Mouse (Mus musculus): ENCODE measurements around the gene Mapkbp1.

Gene Mapkbp1

GRCm38 (mm10) chr2:120055923-120056322 is 83.4 kb downstream of the Mapkbp1 start:
- no peak for DNase-seq

DNA sequence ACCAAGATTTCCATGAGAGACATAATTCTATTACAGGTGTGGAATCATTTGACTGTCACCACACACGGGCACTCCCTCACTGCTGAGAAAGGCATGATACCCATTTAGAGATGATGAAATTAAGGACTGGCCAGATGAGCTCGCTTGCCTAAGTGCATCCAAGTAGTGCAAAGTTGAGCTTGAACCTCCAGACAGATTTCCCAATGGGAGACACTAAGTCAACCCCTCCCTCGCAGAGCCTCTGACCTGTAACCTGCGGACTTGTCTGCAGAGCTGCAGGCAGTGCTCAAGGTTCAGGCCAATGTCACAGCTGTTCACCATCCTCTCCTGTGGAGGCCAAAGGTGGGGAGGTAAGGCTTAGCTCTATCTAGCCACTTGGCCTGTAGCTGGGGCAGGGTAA is 86.3 kb downstream of the Mapkbp1 start:
- DNase-seq: no peak

GRCm38 (mm10) chr2:120059466-120059865 is 87.0 kb downstream of the Mapkbp1 start:
- no peak for DNase-seq

DNA sequence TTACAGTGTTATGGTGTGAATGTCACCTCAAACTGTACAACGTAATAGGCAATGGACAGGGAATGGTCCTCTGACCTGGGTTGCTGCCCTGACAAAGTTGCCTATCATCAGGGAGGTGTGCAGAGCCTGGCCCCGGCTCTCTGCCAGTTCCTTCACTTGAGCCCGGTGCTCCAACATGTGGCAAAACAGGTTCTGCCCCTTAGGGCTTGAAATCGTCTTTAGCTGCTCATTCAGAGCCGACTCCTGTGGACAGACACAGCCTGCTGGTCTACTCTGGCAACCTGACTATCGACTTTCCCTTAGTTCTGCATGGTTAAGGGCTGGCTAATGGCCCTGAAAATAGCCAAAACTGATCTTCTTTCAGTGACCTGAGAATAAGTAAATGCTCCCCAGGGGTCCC is 87.7 kb downstream of the Mapkbp1 start:
- DNase-seq: no peak

- no peak for DNase-seq
Measured at GRCm38 (mm10) chr2:120060651-120061050, 88.2 kb downstream of the Mapkbp1 start.

- DNase-seq: no peak
Measured at GRCm38 (mm10) chr2:120062248-120062647, 89.7 kb downstream of the Mapkbp1 start.

DNA sequence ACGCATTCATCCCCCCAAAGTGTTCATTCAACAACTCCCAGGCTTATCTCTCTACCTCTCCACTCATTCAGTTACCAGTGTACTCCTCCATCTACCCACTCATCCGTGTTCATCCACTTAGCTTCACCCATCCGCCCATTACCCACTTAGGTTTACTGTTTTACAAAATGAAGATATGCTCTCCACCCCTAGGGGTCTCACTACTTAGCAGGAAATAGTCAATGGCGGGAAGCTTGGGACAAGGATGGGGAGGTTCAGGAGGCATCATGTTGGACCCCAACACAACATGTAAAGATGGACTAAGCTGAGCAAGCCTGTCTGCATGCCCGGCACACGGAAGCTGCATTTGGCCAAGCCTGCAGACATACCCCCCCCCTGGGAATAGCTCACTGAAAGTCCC is 92.1 kb downstream of the Mapkbp1 start:
- DNase-seq: no peak

- no peak for DNase-seq
Measured at GRCm38 (mm10) chr2:120065243-120065642, 92.7 kb downstream of the Mapkbp1 start.

GRCm38 (mm10) chr2:120066224-120066623 is 93.7 kb downstream of the Mapkbp1 start:
- DNase-seq: no peak

DNA sequence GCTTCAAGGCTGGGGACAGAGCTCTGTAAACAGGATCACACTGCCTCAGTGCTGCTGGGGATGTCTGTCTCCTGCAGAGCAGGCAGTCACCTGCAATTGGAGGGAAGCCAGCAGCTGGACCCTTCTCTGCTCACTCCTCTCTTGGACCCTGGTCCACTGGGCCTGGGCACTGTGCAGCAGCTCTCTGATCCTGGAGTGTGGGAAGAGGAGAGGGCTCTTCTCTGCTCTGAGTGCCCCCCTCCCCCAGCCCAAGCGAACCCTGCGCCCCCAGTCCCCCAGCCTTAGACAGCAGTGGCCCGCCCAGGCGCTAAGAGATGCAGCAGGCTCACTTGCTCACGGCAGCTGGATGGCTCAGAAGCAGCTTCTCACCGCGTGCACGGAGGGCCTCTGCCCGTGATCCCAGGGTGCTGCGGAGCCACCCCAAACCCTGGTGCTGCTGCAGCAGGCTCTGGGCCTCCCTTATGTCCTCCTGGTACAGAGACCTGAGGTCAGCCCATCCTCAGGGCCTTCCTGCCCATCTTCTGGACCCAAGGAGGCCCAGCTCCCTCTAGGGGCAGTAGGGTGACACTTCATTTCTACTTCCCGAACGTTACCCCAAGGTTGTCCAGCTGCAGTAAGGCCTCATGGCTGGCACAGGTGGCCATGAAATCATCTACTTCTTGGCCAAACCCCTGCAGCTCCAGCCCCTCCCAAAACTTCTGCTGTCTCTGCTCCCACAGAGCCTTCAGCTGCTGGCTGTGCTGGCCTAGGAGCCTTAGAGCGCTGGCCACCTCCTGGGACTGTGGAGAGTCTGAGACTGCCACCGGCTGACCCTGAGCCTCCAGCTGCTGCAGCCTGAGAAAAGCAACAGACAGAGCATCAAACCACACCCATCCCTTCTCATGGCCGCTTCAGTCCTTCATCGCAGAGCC is 96.3 kb downstream of the Mapkbp1 start:
- DNase-seq: peak; percentile 38

DNA sequence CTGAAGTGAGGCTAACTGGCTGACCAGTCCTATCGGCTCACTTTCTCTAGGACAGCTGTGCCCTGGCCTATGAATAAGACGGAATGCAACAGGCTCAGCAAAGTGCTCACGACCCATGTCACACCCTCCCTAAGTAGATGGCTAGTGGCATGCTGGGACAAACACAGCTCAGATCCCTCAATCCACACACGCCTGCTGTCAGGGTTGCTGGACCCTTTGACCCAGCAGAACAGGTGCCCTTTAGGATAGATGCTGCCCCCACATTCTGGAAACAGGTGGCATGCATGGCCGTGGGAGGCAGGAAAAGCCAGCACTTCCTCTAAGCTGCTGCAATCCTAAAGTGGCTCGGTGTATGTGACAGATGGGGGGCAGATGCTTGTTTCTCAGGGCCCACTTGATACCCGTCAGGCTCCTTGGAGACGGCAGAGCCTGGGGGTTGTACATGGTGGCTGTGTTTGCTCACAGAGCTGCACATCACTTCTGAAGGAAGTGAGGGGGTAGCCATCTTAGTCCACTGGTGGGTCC is 97.0 kb downstream of the Mapkbp1 start:
- no peak for DNase-seq

GRCm38 (mm10) chr2:120074096-120074495 is 101.6 kb downstream of the Mapkbp1 start:
- peak; percentile 31 for DNase-seq

DNA sequence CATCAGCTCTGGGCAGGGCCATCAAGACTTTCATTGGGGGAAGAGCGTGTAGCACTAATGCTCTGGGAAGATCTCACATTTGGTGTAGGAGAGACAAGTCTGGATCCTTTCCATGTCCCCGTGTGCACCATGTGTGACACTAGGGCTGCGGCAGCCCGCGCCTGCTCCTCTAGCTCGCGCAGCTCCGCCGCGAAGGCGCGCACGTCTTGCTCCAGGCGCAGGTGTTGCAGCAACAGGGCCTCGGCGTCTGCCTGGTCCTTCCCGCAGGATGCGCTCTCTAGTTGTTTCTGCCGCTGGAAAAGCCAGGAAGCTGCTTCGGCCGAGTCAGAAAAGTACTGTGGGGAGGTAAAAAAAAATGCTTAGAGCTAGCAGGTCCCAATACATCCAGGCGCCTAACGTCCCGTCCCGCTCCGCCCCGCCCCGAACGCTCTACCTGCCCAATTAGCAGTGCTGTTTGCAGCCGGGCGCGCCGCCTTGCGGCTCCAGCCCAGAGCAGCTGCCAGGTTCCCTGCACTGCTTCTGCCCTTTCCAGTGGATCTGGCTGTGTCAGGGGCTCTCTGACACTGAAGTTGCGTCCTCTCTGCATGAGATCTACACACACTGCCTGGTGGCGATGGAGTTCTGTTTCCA is 103.7 kb downstream of the Mapkbp1 start:
- peak; percentile 66 for DNase-seq
